Mouse (Mus musculus): ENCODE data around the gene Pglyrp1.
"Not testable (repeated sequence)": the region's sequence is repeated elsewhere in the genome, so short reads cannot be mapped to it uniquely, and the experiment has no call there.

Pglyrp1 gene

DNA sequence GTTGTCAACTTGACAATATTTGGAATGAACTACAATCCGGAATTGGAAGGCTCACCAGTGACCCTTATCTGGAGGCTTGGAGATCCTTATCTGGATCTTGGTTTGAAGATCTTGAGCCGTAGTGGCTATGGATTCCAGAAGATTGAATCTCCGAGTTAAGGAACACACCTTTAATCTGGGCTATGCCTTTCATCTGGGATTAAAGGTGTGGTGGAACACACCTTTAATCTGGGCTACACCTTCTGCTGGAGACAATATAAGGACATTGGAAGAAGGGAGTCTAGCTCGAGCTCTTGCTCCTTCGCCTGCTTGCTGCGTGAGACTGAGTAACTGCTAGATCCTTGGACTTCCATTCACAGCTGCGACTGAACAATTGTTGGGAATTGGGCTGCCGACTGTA lies at the start of gene Pglyrp1:
Gene Pglyrp1, plus strand, starts transcription at position 301 of the 400 bp plus-strand sequence.
- DNase-seq (ENCODE audit: inconsistent ontology term): not testable (repeated sequence)

DNA sequence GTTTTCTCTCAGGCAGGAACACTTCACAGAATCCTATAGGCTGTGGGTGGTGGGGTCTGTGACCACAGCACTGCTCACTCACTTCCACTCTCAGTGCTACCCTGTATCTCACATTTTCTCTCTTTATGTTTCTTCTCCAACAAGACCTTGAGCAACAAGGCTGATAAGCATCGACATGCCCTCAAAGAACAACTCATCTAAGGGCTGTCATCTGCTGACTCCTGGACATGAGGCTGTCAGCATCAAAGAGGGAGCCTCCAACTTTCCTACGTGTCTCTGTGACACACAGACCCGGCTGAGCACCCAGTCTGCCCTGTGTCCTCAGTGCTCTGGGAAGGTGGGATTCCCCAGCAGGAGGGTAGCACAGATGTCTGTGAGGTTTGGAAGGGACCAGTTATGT lies 49.6 kb upstream of the Pglyrp1 start, which contains the start of gene Psg17:
Gene Psg17, minus strand, starts transcription at position 101 of the 400 bp plus-strand sequence.
- no peak for DNase-seq (ENCODE audit: inconsistent ontology term)

DNA sequence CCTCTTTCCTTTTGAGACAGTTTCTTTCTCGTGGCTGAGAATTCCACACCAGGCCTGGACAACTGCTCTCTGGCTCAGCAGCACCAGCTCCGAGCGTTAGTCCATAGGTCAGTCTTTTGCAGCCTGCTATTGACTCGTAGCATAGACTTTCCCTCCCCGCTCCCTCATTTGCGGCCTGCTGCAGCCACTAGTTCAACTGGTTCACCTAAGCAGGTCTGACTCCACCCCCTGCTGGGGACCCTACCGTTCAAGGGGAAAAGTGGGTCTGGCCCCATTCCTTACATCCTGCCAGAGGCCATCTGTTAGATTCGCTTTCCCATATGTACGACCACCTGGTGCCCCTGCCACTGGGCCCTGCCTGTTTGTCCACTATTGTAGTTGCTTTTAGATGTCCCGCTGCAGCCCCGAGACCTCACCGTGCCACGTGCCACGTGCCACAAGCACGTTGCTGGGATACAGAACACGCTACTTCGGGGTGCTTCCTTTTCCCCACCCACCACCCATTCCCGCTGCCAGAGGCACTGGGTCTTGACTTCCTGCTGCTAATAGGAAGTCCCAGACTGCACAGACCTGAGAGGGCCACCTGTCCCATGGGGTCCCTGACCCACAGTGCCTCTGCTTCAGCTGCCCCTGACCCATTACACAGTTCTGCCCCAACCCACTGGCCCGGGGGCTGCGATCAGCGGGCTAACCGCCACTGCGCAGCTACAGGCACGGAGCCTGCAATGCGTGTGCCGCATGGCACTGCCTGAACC lies 43.2 kb upstream of the Pglyrp1 start:
- no peak for DNase-seq (ENCODE audit: inconsistent ontology term)

DNA sequence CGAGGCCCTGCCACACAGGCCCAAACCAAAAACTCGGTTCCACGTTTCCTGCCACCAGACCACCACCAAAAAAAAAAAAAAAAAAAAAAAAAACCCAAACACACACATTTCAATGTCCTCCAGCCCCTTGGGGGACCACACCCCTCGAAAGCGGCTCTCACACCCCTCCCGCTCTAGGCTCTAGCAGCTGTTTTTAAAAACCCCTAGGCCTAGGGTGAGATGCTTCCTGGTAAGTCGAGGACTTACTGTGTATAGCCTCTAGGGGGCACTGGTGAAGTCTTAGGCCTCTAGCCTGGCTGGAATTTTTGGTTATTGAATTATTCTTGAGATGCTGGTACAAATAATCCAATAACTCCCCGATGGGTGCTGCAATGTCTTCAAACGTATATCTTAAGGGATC lies 42.5 kb upstream of the Pglyrp1 start:
- no peak for DNase-seq (ENCODE audit: inconsistent ontology term)

DNA sequence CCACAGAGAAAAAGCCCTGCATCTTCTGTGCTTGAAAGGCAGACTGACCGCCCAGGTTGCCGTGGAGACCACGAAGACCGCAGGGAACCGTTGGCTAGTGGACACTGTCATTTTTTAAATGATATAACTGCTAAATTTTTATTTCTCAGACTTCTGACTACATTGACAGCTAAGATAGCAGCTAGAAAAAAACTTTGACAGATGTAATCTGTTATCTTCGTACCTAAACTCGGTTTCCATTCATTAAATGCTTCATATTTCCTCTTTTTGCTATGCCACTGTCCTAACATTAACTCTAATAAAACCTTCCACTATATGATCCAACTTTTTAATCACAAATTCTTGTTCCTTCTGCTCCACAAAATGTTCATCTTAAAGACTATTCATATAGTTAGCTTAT lies 41.6 kb upstream of the Pglyrp1 start:
- no peak for DNase-seq (ENCODE audit: inconsistent ontology term)

DNA sequence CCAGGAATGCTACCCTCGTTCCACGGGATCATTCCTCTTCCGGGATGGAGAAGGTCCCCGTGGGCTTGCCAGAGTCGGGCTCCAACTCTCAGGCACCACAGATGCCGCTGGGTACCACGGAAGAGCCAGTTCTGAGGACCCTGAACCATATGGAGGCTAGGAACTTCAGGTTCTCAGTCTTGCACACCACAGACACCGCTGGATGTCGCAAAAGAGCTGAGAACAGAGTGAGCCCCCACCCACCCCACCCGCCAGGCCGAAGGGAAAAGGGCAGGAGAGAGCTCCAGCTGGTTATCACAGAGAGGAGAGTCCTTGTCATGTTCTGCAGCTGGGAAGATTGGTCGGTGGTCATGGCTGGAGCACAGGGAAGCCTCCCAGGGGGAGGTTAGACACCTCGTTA lies 38.8 kb upstream of the Pglyrp1 start:
- DNase-seq (ENCODE audit: inconsistent ontology term): no peak

DNA sequence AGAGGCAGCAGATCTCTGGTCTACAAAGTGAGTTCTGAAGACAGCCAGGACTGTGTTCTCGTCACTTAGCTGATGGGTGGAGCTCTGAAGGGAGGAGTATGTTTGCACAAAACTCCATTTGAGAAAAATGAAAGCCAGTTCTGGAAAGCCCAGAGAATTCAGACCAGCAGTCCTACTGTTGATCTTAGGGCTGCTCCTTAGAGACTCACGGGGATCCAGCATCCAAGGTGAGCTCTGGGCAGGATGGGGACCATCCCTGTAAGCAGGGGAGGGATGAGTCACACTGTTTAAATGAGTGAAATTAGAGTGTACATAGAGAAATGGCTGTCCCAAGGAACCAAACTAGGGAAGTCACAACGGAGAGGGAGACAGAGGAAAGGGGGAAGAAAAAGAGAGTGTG lies 31.3 kb upstream of the Pglyrp1 start, which contains the start of gene Mill2:
Gene Mill2, plus strand, starts transcription at position 102 of the 400 bp plus-strand sequence.
- DNase-seq (ENCODE audit: inconsistent ontology term): no peak

DNA sequence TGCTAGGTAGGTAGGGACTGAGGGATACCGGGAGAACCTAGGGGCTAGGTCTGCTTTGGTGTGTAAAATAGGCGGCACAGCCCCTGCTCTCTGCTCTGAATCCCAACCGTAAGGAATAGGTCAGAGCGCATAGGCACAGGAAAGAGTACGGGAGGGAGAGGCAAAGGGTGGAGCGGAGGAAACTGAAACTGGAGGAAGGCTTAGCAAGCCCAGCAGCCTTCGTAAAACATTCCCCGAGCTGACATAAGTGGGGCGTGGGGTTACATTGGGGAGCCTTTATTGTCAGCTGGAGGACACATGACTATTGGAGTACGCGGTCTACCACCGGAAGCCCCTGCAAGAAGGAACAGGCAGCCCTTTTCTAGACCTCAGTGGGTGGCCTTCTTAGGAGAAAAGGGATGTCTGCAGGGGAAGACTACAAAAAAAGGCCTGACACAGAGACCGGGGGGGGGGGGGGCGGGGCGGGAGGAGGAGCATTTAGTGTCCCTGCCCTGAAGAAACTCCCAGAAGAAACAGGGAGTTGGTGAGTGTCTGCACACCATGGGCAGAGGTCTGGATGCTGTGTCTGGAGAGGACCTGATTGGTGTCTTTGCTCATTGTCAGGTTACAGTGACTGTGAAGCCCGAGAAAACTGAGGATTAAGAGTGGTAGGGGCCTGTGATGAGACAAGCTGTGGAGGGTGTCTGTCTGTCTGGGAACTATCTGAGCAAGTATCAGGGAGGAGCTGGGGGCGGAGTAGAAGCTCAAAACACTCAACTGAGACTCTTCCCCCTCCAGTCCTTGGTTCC lies 30.6 kb upstream of the Pglyrp1 start:
- DNase-seq (ENCODE audit: inconsistent ontology term): peak; percentile 66

DNA sequence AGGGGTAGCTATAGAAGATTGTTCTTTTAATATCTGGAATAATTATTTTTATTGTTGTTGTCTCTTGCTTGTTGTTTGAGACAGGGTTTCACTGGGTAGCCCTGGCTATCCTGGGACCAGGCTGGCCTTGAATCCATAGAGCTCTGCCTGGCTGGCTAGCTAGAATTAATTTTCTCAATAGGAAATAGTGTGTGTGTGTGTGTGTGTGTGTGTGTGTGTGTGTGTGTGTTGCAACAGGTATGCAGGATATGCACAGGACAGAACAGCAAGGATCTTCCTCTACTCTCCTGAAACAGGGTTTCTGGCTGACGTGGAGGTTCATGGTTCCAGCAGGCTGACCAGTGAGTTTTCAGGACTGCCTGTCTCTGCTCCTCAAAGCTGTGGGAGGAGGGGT lies 30.0 kb upstream of the Pglyrp1 start:
- DNase-seq (ENCODE audit: inconsistent ontology term): no peak

DNA sequence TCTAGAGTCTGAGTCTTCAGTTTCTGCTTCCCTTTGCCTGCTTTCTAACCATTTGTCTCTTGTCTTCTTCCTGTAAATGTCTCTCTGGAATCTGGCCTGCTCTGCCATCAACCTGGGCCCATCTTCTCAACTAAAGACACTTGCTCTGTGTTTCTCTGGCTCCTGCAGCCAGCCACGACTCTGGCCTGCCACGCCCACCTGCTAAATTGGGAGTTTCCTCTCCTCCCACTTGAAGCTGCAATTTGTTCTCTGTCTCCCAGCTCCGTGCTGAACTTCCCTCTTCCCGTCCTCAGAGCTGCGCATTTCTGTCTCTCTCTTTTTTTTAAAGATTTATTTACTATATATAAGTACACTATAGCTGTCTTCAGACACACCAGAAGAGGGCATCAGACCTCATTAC lies 26.3 kb upstream of the Pglyrp1 start:
- no peak for DNase-seq (ENCODE audit: inconsistent ontology term)

DNA sequence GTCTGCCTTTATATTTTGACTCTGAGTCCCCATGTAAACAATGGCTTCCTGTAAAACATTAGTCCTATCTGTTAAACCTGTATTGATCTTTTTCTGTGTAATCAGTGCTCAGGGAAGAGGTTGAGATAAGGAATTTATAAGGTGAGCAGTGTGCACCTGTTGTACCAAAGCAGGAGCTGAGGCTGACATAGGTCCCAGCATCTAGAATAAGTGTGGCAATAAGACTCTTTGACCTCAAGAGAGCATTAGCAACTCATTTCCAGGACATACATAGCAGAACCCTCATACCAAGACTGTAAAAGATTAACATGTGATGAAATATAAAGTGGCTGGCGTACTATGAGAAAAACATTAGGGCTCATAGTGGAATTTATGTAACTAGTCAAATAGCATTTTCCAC lies 22.7 kb upstream of the Pglyrp1 start:
- DNase-seq (ENCODE audit: inconsistent ontology term): no peak

DNA sequence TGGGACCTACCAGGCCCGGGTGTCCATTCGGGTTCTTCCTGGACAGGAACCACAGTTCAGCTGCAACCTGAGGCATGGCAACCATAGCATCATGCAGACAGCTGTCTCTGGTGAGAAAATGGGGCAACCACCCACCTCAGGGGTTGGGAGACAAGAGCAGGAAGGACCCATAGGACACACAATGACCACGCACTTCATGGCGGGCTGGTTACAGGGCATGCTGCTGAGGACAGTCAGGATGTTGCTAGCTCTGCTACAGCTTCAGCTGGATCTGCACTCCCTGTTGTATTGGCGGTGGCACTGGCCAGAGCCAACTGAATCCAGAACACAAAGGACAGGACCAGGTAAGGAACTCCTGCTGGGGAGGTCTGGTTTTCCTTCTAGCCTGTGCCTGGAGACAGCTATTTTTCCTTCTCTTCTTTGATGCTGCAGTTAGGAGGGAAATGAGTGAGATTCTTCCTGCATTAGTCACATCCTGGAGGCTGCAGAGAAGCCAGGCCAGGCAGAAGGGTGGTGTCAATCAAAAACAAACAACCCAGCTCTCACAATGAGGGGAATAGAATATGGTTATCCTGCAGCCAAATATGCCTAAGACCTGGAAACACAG lies 12.7 kb upstream of the Pglyrp1 start:
- peak; percentile 88 for DNase-seq (ENCODE audit: inconsistent ontology term)

DNA sequence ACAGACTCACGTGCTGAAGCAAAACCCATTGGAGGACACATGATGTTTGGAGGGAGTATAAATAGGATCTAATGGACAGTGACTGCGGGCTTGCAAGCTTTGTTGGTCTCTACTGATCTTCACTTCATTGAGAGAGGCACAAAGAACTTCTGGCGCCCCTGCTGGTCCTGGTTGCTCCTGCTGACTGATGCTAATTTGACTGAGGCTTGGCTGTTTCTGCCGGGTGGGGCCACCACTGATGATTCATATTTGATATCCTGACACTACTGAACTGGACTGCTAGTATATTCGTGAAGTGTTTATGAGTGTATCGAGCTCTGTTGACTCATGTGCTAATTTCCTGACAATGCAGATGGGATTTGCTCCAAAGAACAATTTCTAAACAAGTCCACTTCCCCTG lies 8.3 kb upstream of the Pglyrp1 start:
- DNase-seq (ENCODE audit: inconsistent ontology term): peak; percentile 33

DNA sequence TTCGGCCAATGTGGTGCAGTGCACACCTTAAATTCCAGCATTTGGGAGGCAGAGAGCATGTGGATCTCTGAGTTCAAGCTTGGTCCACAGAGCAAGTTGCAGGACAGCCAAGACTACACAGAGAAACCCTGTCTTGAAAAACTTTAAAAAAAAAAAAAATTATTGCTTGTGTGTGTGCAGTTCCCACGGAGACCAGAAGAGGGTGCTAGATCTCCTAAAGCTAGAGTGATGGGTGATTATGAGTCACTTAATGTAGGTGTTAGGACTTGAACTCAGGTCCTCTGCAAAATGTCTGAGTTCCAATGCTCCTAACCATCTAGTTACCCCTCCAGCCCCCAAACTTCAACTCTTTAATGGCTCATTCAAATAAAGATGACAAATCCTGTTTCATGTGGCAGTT lies 2.6 kb upstream of the Pglyrp1 start:
- DNase-seq (ENCODE audit: inconsistent ontology term): no peak

DNA sequence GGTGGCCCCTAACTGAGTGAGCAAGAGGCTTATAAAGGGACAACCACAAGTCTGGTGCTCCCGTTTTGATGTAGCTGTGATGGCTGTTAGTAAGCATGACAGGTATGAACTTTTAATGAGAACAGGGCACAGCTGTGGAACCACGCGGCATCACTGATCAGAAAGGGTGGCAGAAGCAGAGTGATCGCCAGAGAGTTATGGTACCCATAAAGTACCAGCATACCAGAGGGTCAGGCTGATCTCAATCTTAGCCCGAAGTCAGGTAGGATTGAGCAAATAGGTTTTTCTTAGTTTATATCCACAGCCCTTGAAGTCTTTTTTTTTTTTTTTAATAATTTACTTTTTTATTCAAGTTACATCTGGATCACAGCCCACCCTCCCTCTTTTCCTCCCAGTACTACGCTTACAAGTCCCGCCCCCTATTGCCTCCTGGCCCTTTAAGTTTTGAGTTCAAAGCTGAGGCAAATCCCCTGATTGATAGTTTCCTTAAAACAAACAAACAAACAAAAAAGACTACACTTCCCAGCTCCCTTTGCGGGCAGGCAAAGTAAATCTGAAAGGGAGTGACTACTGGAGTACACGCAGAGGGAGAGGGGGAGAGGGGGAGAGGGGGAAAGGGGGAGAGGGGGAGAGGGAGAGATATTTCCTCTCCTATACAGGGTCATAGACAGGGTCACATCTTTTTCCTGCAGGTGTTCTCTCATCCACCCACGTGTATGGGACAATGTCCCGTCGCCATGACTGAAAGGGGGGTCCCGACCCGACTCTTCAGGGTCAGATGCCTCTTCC lies 1.1 kb downstream of the Pglyrp1 start:
- no peak for DNase-seq (ENCODE audit: inconsistent ontology term)

DNA sequence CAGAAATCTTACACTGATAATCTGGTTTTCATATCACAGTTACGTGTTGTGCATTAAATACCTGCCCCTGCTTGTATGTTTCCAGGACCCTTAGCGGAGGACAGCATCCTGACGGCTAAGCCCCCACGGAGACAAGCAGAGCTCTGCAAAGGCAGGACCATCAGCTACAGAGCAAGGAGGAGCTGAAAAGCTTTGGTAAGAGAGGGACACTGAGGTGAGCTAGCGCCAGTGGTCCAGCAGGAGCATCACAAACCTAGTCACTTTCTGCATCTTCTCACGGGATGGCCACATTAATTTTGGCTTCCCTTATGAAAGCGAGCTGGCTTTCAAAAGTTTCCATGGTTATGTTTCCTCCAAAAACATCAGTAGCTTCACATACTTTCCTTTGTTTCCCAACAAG lies 1.7 kb downstream of the Pglyrp1 start:
- no peak for DNase-seq (ENCODE audit: inconsistent ontology term)

DNA sequence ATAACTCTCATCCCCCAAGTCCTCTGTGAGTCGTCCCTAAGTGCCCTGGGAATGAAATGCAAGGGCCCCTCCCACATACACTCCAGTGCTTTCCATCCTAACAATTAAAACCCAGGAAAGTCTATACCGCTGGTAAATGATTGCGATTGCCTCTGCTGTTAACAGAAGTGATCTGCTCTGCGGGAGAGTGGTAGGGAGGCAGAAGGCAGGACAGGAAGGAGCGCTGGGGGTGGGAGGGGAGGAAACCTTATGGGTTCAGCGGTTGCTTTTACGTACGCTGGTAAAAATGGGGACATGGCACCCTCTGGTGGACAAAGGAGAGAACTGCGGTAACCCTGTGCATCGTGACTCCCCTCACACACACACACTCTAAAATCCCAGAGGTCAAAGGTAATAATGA lies 2.1 kb downstream of the Pglyrp1 start:
- DNase-seq (ENCODE audit: inconsistent ontology term): peak; percentile 88

DNA sequence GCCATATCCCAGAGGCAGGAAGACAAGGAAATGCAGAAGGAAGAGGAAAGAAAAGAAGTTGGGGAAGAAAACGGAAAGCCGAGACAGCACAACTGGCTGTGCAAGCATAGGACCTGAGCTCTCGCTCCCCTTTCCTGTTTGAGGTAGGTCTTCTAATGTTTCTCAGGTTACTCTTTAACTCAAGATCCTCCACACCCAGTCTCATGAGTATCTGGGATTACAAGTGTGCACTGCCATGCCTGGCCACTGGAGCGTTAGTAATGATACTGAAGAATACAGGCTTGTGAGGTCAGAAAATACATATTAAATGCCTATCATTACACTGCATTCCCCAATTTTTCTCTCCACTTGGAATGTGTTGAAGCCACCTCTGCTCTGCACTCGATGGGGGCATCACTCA lies 4.2 kb downstream of the Pglyrp1 start:
- no peak for DNase-seq (ENCODE audit: inconsistent ontology term)

DNA sequence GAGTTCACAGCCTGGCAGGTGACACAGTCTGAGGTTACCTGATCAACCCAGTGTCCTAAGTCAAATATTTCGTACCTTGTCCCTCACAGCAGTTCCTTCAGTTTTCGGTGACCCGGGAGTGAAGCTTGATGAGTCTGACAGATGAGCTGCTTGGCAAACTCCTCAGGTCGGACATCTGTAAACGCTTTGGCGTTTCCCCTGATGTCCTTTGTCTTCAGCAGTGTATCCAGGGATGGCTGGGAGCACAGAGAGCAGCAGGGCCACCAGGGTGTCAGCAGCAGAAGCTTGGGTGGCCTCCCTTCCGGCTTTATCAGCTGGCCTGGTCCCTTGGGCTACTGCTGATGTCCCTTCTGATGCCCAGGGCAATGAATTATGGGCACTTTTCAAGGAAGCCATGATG lies 7.6 kb downstream of the Pglyrp1 start:
- DNase-seq (ENCODE audit: inconsistent ontology term): no peak

DNA sequence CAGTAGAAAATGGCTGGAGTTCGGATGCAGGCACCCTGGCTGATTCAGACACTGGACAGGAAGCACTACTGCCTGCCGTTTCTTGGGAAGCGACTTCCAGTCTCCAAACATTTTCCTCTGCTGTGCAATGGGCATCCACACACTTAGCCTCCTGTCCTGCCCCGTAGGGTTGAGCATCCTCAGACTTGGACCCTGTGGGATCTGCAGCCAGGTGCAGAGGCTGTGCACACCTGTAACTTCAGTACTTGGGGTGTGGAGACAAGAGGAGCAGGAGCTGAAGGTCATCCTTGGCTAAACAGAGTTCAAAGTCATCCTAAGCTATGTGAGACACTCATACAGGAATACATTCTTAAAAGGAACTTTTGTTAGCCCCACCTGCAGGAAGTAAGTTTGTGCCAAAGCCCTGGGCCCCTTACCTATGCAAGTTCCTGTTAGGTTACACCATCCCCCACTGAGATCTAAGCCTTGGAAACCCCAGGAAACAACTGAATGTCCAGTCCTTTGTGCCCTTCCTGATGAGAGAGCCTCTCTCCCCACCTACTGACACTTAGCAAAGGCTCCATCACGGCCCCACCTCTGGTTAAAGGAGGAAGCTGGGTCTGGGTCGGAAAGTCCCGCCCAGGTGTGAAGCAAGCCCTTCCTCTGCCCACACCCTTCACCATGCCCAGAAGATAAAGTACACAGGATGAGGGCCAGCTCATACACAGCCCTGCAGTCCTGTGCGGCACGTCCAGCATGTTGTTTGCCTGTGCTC lies 13.0 kb downstream of the Pglyrp1 start:
- DNase-seq (ENCODE audit: inconsistent ontology term): no peak

DNA sequence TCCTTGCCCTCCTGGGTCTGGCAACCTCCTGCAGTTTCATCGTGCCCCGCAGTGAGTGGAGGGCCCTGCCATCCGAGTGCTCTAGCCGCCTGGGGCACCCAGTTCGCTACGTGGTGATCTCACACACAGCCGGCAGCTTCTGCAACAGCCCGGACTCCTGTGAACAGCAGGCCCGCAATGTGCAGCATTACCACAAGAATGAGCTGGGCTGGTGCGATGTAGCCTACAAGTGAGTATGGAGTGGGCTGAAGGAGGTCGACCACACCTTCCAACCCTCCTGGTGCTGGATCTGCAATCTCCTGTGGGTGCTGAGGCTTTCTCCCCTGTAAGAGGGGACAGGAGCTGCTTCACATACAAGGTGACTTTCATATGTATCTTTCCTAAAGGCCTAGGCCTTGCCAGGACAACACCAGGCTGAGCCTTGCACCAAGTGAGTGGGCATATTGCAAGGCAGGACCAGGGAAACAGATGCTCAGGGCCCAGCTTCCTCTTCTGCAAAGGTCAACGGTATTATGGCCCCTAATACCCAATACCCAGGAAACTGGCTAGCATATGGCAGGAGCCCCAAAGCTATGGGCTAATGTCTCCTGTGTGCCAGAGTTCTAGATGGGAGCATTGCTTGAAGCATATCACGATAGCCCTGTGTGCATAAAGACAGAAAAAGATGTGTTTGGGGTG lies 13.8 kb downstream of the Pglyrp1 start:
- DNase-seq (ENCODE audit: inconsistent ontology term): no peak

Measured in Muller cell, postnatal 12 days (primary cell).